Mouse (Mus musculus) small intestine, adult 2 months (tissue): ENCODE results near the gene Cyp2c23. TPM values are rescaled to one million over a fixed set of nuclear protein-coding genes. Genes with fewer than 3 reads are reported as not detected.

Experiments
- H3K27ac ChIP-seq: fragments of 200-500 bp; 2 replicates; pipeline ENCODE4 v1.5.1; 2012; ENCODE audit warnings: low read depth, low read length, control low read depth, inconsistent platforms; ENCODE audit not compliant: insufficient read depth
- H3K27me3 ChIP-seq: fragments of 200-500 bp; 2 replicates; pipeline ENCODE4 v1.6.1; 2012; ENCODE audit warnings: mild to moderate bottlenecking, moderate library complexity, low read length, inconsistent platforms; ENCODE audit not compliant: control insufficient read depth, insufficient read depth
- H3K36me3 ChIP-seq: fragments of 200-500 bp; 2 replicates; pipeline ENCODE4 v1.6.1; 2012; ENCODE audit warnings: mild to moderate bottlenecking, low read length, control low read depth, inconsistent platforms; ENCODE audit not compliant: control insufficient read depth, insufficient read depth
- H3K4me1 ChIP-seq: fragments of 200-500 bp; 2 replicates; pipeline ENCODE4 v1.6.1; 2012; ENCODE audit warnings: low read length, inconsistent platforms, mixed read lengths; ENCODE audit not compliant: control insufficient read depth, insufficient read depth, insufficient read length
- H3K4me3 ChIP-seq: fragments of 200-500 bp; 2 replicates; pipeline ENCODE4 v1.5.1; 2012; ENCODE audit warnings: low read depth, mild to moderate bottlenecking, control low read depth, inconsistent platforms, low read length, moderate library complexity
- CTCF ChIP-seq: fragments of 200-500 bp; IDR thresholded peaks from 2 replicates; pipeline ENCODE4 v1.5.1; 2012; ENCODE audit warnings: low read depth, mild to moderate bottlenecking, control low read depth, inconsistent platforms, low read length, moderate library complexity, mixed read lengths; ENCODE audit not compliant: insufficient replicate concordance, insufficient read length; ENCODE audit errors: extremely low read depth
- POLR2A ChIP-seq: fragments of 200-500 bp; IDR thresholded peaks from 2 replicates; pipeline ENCODE4 v1.6.1; 2012; ENCODE audit warnings: low read depth, mild to moderate bottlenecking, control low read depth, inconsistent platforms, low read length, moderate library complexity
- WGBS: fragments of 180-500 bp; shearing (Covaris S2); methylation state at CpG from one replicate; pipeline ENCODE4 v1.1.7; 2018; 5-methylcytosine and 5-hydroxymethylcytosine counted together
- polyA plus RNA-seq: library from polyadenylated mRNA; depleted of rRNA; stranded (reverse); fragments of >200 nt; gene quantifications from 2 replicates; pipeline ENCODE4 v1.2.3, GENCODE M21; 2012

Gene Cyp2c23
- polyA plus RNA-seq, 1 experiment, result 0.71 TPM

DNA sequence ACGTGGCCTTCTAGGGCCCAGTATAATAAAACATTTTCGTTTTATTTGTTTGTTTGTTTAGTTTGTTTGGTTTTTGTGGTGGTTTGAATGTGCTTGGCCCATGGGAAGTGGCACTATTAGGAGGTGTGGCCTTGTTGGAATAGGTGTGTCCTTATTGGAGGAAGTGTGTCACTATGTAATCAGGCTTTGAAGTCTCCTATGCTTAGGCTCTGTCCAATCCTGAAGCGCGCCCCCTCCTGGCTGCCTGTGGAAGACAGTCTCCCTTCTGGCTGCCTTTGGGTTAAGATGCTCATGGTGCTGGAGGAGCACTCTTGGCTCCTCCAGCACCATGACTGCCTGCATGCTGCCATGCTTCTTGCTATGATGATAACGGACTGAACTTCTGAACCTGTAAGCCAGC is 5.9 kb downstream of the Cyp2c23 start:
- H3K4me3 ChIP-seq, result no peak overlapping the region
- TF ChIP-seq CTCF (0 out of 2 replicates have a peak, but pooled peaks have one; percentile 10), POLR2A (no peak)
- H3K36me3 ChIP-seq, result no peaks in the 10 kb centered on the region
- peaks cover 16% of the 10 kb centered on the region; the same call in 1 of the 2 replicates for H3K4me1 ChIP-seq
- WGBS, result 66% methylated on average over 5 of the region's 5 CpGs
- H3K27me3 ChIP-seq, result no peaks in the 10 kb centered on the region
- peak overlapping the region; percentile 57 for H3K27ac ChIP-seq

DNA sequence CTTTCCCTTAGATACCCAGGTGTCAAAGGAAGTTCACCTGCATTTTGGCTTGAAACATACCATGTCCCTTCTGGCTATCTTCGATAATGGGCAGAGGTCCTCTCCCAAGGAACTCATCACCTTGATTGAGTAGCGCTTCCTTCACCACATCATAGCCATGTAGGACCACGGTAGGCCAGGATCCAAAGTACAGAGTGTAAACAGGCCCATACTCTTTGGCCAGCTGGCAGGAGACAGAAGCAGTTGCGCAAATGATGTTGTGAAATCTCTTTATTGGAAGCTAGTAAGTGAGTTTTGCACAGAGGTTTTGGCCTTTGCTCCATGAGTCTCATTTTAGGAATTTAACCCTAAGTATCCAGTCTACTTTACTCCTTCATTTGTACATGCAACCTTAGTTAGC is 7.5 kb downstream of the Cyp2c23 start:
- no peak for TF ChIP-seq CTCF
- TF ChIP-seq POLR2A, result no peak
- H3K27me3 ChIP-seq, result no peaks in the 10 kb centered on the region
- H3K36me3 ChIP-seq, result no peaks in the 10 kb centered on the region
- H3K4me3 ChIP-seq, result no peak overlapping the region
- 23% methylated on average over 4 of the region's 4 CpGs for WGBS
- peak overlapping the region; percentile 82 for H3K27ac ChIP-seq
- peaks cover 16% of the 10 kb centered on the region; the same call in 1 of the 2 replicates for H3K4me1 ChIP-seq

DNA sequence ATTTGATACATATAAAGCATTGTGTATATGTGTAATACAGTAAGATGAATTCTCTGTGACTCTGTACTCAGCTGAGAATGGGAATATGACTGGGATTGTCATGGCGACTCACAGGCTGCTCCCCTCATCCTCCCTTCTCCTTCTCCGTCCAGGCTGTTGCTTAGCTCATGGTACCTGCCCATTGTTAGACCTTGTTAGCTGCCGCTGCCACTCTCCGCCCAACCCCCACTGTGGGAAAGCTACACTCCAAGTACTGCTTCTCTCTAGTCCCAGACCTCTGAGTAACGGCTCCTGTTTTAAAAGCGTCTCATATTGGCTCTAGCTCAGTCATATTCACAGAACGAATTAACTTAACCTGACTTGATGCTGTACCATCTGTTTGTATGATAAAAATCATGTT is 9.3 kb downstream of the Cyp2c23 start:
- Histone ChIP-seq H3K4me1 (peaks cover 14% of the 10 kb centered on the region; the same call in 1 of the 2 replicates), H3K27ac (peak overlapping the region; percentile 25; the same call in 1 of the 2 replicates), H3K36me3 (no peaks in the 10 kb centered on the region), H3K4me3 (no peak overlapping the region), H3K27me3 (no peaks in the 10 kb centered on the region)
- TF ChIP-seq POLR2A (no peak), CTCF (no peak)
- 82% methylated on average over 7 of the region's 7 CpGs for WGBS

DNA sequence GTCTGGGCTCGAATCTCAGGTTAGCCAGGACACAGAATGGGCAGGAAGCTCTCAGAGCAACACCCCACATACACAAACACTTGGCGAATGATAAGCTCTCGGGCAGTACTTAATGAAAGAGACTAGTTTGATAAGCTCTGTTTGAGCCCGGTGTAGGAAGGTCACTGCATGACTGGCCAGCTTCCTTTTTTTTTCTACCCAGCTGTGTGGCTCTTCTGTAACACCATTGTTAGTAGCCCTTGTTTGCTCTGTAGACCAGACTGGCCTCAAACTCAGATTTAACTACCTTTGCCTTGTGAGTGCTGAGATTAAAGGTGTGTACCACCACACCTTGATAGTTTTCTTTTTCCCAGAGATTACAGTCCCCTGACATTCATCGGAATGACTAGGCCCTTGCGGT is 15.1 kb downstream of the Cyp2c23 start:
- Histone ChIP-seq H3K27ac (no peak overlapping the region), H3K36me3 (no peaks in the 10 kb centered on the region), H3K4me1 (peaks cover 9% of the 10 kb centered on the region; the same call in 1 of the 2 replicates), H3K4me3 (no peak overlapping the region), H3K27me3 (no peaks in the 10 kb centered on the region)
- no peak for TF ChIP-seq CTCF
- no peak for TF ChIP-seq POLR2A
- WGBS, result 41% methylated on average over 6 of the region's 6 CpGs

DNA sequence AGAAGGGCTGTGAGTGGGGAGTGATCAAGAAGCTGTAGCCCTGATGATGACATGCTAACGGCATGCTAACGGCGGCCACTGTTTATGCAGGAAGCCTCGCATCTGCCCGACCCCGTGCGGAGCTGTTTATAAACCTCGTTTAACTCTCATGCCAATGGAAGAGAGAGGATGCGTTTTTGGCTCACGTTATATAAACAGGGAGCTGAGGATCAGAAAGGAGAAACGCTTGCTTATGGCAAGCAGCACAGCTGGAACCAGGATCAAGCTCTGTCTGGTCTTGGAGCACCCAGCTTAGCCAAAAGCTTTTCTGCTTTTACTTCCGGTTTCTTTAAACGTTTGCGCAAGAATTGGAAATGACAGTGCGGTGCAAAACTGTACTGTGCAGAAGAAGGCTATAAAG is 20.2 kb downstream of the Cyp2c23 start:
- Histone ChIP-seq H3K27ac (no peak overlapping the region; the same call in none of the 2 replicates), H3K4me3 (0 out of 2 replicates have a peak overlapping the region, but pooled peaks have one; percentile 16), H3K36me3 (no peaks in the 10 kb centered on the region), H3K27me3 (no peaks in the 10 kb centered on the region), H3K4me1 (peaks cover 6% of the 10 kb centered on the region; the same call in 1 of the 2 replicates)
- TF ChIP-seq POLR2A (no peak), CTCF (no peak)
- WGBS, result 59% methylated on average over 15 of the region's 15 CpGs

DNA sequence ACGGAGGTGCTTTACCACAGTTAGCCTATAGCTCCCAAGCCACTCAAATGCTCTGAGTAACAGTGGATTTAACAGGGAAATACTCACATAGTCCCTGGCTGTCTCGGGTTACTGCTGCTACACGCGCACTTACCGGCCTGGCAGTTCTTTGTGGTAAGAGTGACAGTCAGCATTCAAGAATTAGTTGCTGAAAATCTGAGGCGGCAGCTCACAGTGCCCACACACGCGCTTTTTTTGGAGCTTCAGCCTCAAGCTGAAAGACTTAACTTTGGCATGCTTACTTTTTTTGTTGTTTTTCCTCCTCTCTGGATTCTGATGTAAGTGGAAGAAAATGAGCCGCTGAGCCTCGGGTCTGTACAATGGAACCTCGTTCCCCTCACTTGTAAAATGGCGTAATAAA is 21.8 kb downstream of the Cyp2c23 start:
- no peaks in the 10 kb centered on the region for H3K27me3 ChIP-seq
- 77% methylated on average over 12 of the region's 12 CpGs for WGBS
- no peaks in the 10 kb centered on the region for H3K36me3 ChIP-seq
- H3K4me1 ChIP-seq, result peaks cover 2% of the 10 kb centered on the region; the same call in 1 of the 2 replicates
- TF ChIP-seq POLR2A, result no peak
- no peak for TF ChIP-seq CTCF
- H3K27ac ChIP-seq, result no peak overlapping the region
- H3K4me3 ChIP-seq, result no peak overlapping the region

DNA sequence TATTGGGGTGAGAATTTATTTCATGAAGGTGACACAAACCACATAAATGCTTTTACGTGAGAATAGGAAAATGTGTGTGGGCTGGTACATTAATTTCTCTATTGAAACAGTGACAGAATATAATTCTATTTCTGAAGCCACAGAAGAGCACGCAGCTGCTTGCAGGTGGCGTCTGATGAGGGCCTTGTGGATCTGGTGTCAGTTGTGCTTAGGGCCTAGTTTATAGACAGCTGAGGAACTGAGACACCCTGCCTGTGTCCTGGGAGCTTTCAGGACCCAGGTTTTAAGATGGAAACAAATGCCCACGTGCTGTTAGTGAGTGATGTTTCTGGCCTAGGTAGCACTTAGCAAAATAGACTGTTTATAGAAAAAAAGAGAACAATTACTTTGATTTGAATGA is 24.0 kb downstream of the Cyp2c23 start:
- Histone ChIP-seq H3K27me3 (no peaks in the 10 kb centered on the region), H3K4me3 (no peak overlapping the region), H3K36me3 (no peaks in the 10 kb centered on the region), H3K4me1 (peaks cover 2% of the 10 kb centered on the region; the same call in 1 of the 2 replicates), H3K27ac (no peak overlapping the region)
- TF ChIP-seq CTCF (no peak), POLR2A (no peak)
- 76% methylated on average over 4 of the region's 4 CpGs for WGBS
